Mouse (Mus musculus) liver, postnatal 0 days (tissue): ENCODE measurements around the gene Lrrk2.

Experiments used
- CTCF ChIP-seq: sonication (generic); IDR thresholded peaks from 2 replicates; pipeline ENCODE4 v1.5.1; 2016; ENCODE audit warnings: antibody characterized with exemption, low read depth
- EP300 ChIP-seq: IDR thresholded peaks from 2 replicates; pipeline ENCODE4 v1.6.1; 2016; ENCODE audit warnings: antibody characterized with exemption, low read depth, mild to moderate bottlenecking

- TF ChIP-seq CTCF = no peak
- TF ChIP-seq EP300 = no peak
Observed at GRCm38 (mm10) chr15:91661079-91661369, 12.0 kb upstream of the Lrrk2 start.
